Mouse (Mus musculus) lung, embryonic 16.5 days (tissue): ENCODE data around the gene Safb2. TPM values are rescaled to one million over a fixed set of nuclear protein-coding genes. Genes with fewer than 3 reads are reported as not detected.
A peak's percentile ranks its signal among the peaks of the same experiment; 100 is the strongest.
"Not testable (repeated sequence)": the region's sequence is repeated elsewhere in the genome, so short reads cannot be mapped to it uniquely, and the experiment has no call there.

ENCODE experiments used
- ATAC-seq: fragments of 200-750 bp; cut with Nextera tagmentation; 2 replicates; pipeline ENCODE4 v1.8.0; 2017; ENCODE audit warnings: low read depth, mild to moderate bottlenecking, moderate library complexity
- H3K27ac ChIP-seq: fragments of 300-500 bp; sonication (generic); 2 replicates; pipeline ENCODE4 v1.5.1; 2014; ENCODE audit warnings: mild to moderate bottlenecking, control low read depth, low read length
- H3K27me3 ChIP-seq: fragments of 300-500 bp; sonication (generic); 2 replicates; pipeline ENCODE4 v1.6.1; 2014; ENCODE audit warnings: low read depth, low read length, mixed read lengths; ENCODE audit not compliant: control insufficient read depth, insufficient read depth
- H3K36me3 ChIP-seq: fragments of 300-500 bp; sonication (generic); 2 replicates; pipeline ENCODE4 v1.6.1; 2014; ENCODE audit warnings: low read length; ENCODE audit not compliant: control insufficient read depth, insufficient read depth
- H3K4me1 ChIP-seq: fragments of 300-500 bp; sonication (generic); replicated peaks from 2 replicates; pipeline ENCODE4 v1.6.1; 2014; ENCODE audit warnings: low read length, mixed read lengths; ENCODE audit not compliant: control insufficient read depth, insufficient read depth
- H3K4me2 ChIP-seq: fragments of 300-500 bp; sonication (generic); 2 replicates; pipeline ENCODE4 v1.6.1; 2014; ENCODE audit warnings: low read depth, low read length, control low read depth
- H3K4me3 ChIP-seq: fragments of 300-500 bp; sonication (generic); 2 replicates; pipeline ENCODE4 v1.5.1; 2014; ENCODE audit warnings: mild to moderate bottlenecking, low read length, control low read depth
- H3K9ac ChIP-seq: fragments of 300-500 bp; sonication (generic); 2 replicates; pipeline ENCODE4 v1.6.1; 2014; ENCODE audit warnings: low read length, control low read depth
- H3K9me3 ChIP-seq: fragments of 300-500 bp; sonication (generic); 2 replicates; pipeline ENCODE4 v1.6.1; 2016; ENCODE audit warnings: low read length; ENCODE audit not compliant: control insufficient read depth
- WGBS: fragments of 180-500 bp; shearing (Covaris S2); extraction: QIAGEN DNeasy Blood & Tissue Kit; methylation state at CpG from one replicate; pipeline ENCODE4 v1.1.7; 2014; 5-methylcytosine and 5-hydroxymethylcytosine counted together
- polyA plus RNA-seq: library from polyadenylated mRNA; unstranded; fragments of >200 nt; fragmentation: Nextera tagmentation; extraction: Ambion mirVana; gene quantifications from 2 replicates; pipeline ENCODE4 v1.2.1, GENCODE M21; 2015

The Safb2 gene
- polyA plus RNA-seq, 1 experiment from 2014 or later = 74.8 TPM

GRCm38 (mm10) chr17:56617628-56618027 is 33.2 kb upstream of the Safb2 start:
- Histone ChIP-seq H3K36me3 (peaks cover 46% of the 10 kb centered on the region), H3K9me3 (no peaks in the 10 kb centered on the region), H3K9ac (no peak overlapping the region), H3K4me3 (no peak overlapping the region), H3K4me1 (peaks cover 11% of the 10 kb centered on the region), H3K4me2 (no peak overlapping the region), H3K27me3 (no peaks in the 10 kb centered on the region), H3K27ac (no peak overlapping the region)
- no peak for ATAC-seq
- 90% methylated on average over 8 of the region's 8 CpGs for WGBS

- H3K27me3 ChIP-seq = no peaks in the 10 kb centered on the region
- WGBS = 75% methylated on average over 3 of the region's 3 CpGs
Observed at GRCm38 (mm10) chr17:56616725-56617124, 32.3 kb upstream of the Safb2 start.

GRCm38 (mm10) chr17:56615792-56616191 is 31.4 kb upstream of the Safb2 start:
- Histone ChIP-seq H3K27me3 (no peaks in the 10 kb centered on the region), H3K27ac (no peak overlapping the region), H3K4me1 (peaks cover 18% of the 10 kb centered on the region), H3K4me2 (no peak overlapping the region), H3K4me3 (no peak overlapping the region), H3K36me3 (peaks cover 35% of the 10 kb centered on the region), H3K9me3 (no peaks in the 10 kb centered on the region), H3K9ac (no peak overlapping the region)
- no peak for ATAC-seq
- WGBS = 85% methylated on average over 4 of the region's 4 CpGs

More at GRCm38 (mm10) chr17:56616725-56617124, 32.3 kb upstream of the Safb2 start:
- H3K36me3 ChIP-seq = peaks cover 40% of the 10 kb centered on the region
- H3K4me2 ChIP-seq = no peak overlapping the region
- H3K9me3 ChIP-seq = no peaks in the 10 kb centered on the region
- no peak overlapping the region for H3K9ac ChIP-seq
- ATAC-seq = no peak
- H3K4me3 ChIP-seq = no peak overlapping the region
- peaks cover 17% of the 10 kb centered on the region for H3K4me1 ChIP-seq
- H3K27ac ChIP-seq = no peak overlapping the region

- peaks cover 30% of the 10 kb centered on the region for H3K36me3 ChIP-seq
- peaks cover 24% of the 10 kb centered on the region for H3K4me1 ChIP-seq
- H3K9me3 ChIP-seq = no peaks in the 10 kb centered on the region
- no peak for ATAC-seq
- no peaks in the 10 kb centered on the region for H3K27me3 ChIP-seq
- H3K4me3 ChIP-seq = peak overlapping the region; percentile 75; the same call in 1 of the 2 replicates
- H3K9ac ChIP-seq = peak overlapping the region; percentile 74
- WGBS = 74% methylated on average over 11 of the region's 11 CpGs
- no peak overlapping the region for H3K27ac ChIP-seq
- peak overlapping the region; percentile 96; the same call in 1 of the 2 replicates for H3K4me2 ChIP-seq
Observed at GRCm38 (mm10) chr17:56615136-56615784, 30.9 kb upstream of the Safb2 start.

- H3K36me3 ChIP-seq = peaks cover 28% of the 10 kb centered on the region
- peak overlapping the region; percentile 75 for H3K4me3 ChIP-seq
- ATAC-seq = no peak
- H3K27ac ChIP-seq = no peak overlapping the region
- peak overlapping the region; percentile 96 for H3K4me2 ChIP-seq
- no peaks in the 10 kb centered on the region for H3K9me3 ChIP-seq
- WGBS = 14% methylated on average over 14 of the region's 14 CpGs
- peaks cover 26% of the 10 kb centered on the region for H3K4me1 ChIP-seq
- H3K27me3 ChIP-seq = no peaks in the 10 kb centered on the region
- H3K9ac ChIP-seq = peak overlapping the region; percentile 74
Observed at GRCm38 (mm10) chr17:56614391-56615135, 30.2 kb upstream of the Safb2 start.

DNA sequence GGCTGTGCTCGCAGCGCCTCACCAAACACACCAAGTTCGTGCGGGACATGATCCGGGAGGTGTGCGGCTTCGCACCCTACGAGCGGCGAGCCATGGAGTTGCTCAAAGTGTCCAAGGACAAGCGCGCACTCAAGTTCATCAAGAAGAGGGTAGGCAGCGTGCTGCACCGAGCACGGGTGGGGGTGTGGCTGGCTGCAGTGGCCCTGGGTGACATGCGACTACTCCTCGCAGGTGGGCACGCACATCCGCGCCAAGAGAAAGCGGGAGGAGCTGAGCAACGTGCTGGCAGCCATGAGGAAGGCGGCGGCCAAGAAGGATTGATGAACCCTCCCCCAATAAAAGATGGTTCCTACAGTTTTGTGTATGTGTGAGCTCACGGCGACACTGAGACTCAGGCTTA is 29.5 kb upstream of the Safb2 start:
- ATAC-seq, H3K9me3 ChIP-seq, H3K27me3 ChIP-seq: not testable (repeated sequence)
- Histone ChIP-seq H3K4me3 (peak overlapping the region; percentile 75), H3K4me2 (peak overlapping the region; percentile 96), H3K27ac (peak overlapping the region; percentile 76), H3K4me1 (peaks cover 28% of the 10 kb centered on the region), H3K9ac (peak overlapping the region; percentile 74), H3K36me3 (peaks cover 22% of the 10 kb centered on the region)
- 0% methylated on average over 23 of the region's 26 CpGs for WGBS

- Histone ChIP-seq H3K36me3 (peaks cover 16% of the 10 kb centered on the region), H3K4me2 (peak within 1 kb of the TSS; percentile 96), H3K9ac (peak within 1 kb of the TSS; percentile 74), H3K4me1 (peaks cover 33% of the 10 kb centered on the region), H3K4me3 (peak within 1 kb of the TSS; percentile 75), H3K9me3 (no peaks in the 10 kb centered on the region), H3K27ac (peak within 1 kb of the TSS; percentile 76), H3K27me3 (no peaks in the 10 kb centered on the region)
- peak; percentile 53 for ATAC-seq
- under 1% methylated on average over 52 of the region's 52 CpGs for WGBS
Observed at GRCm38 (mm10) chr17:56613236-56613844, 29.0 kb upstream of the Safb2 start, which contains the start of gene Rpl36. Gene Rpl36 (plus strand): TSS chr17:56613416.

- 69% methylated on average over 10 of the region's 10 CpGs for WGBS
- H3K9me3 ChIP-seq, H3K27ac ChIP-seq, H3K27me3 ChIP-seq, H3K4me2 ChIP-seq, ATAC-seq, H3K4me3 ChIP-seq: not testable (repeated sequence)
- Histone ChIP-seq H3K36me3 (peaks cover 15% of the 10 kb centered on the region; the same call in 1 of the 2 replicates), H3K9ac (0 out of 2 replicates have a peak overlapping the region, but pooled peaks have one; percentile 31), H3K4me1 (peaks cover 37% of the 10 kb centered on the region)
Observed at GRCm38 (mm10) chr17:56612565-56612939, 28.2 kb upstream of the Safb2 start.
